10 mouse cellular contexts compared by ENCODE assay signal in genomic region chr7:19164978-19165377, GRCm38 (mm10). TPM values are rescaled to one million over a fixed set of nuclear protein-coding genes. Genes with fewer than 3 reads are reported as not detected.
DNase-seq lines count a peak whose midpoint lies in the region; ATAC-seq lines count a peak whose summit lies in the region.
"Had no signal": no experiment of that assay in that cellular context is flagged by ENCODE, and none has a peak within 500 bp of the region (broad histone marks: within the 10 kb centered on the region; RNA-seq: fewer than 3 reads in every experiment).

No protein-coding gene starts in this region.

- intact Hi-C loops in heart, postnatal 14 days (cut with DNase I), result no loop called here

- H3K4me1 ChIP-seq in heart, embryonic 14.5 days (ENCODE audit: control insufficient read depth in 2 of 2, insufficient read depth in 2 of 2, low read length in 2 of 2), result peaks cover 31 to 45% of the 10 kb centered on the region in 2 experiments
- peaks cover 20% of the 10 kb centered on the region; the same call in 1 of the 2 replicates for H3K4me1 ChIP-seq in hindbrain, embryonic 14.5 days (replicated peaks; ENCODE audit: control insufficient read depth, insufficient read depth, low read length)
- peaks cover 40% of the 10 kb centered on the region for H3K4me1 ChIP-seq in midbrain, embryonic 10.5 days

- 1% methylated on average over 13 of the region's 13 CpGs for WGBS in heart, embryonic 14.5 days
- 3% methylated on average over 13 of the region's 13 CpGs for WGBS in hindbrain, embryonic 14.5 days
- WGBS in midbrain, embryonic 10.5 days, result 5% methylated on average over 13 of the region's 13 CpGs

- no peaks in the 10 kb centered on the region for H3K9me3 ChIP-seq in heart, embryonic 14.5 days (ENCODE audit: control insufficient read depth, low read length)
- H3K9me3 ChIP-seq in hindbrain, embryonic 14.5 days (ENCODE audit: control insufficient read depth, low read length), result no peaks in the 10 kb centered on the region
- peaks cover 4% of the 10 kb centered on the region; the same call in 1 of the 2 replicates for H3K9me3 ChIP-seq in midbrain, embryonic 10.5 days (replicated peaks)

- peak overlapping the region in 1 of 2 experiments; percentile 93; a peak in 1 of 4 replicates for H3K27ac ChIP-seq in heart, embryonic 14.5 days (replicated peaks in 1 of 2; ENCODE audit: control insufficient read depth in 1 of 2, insufficient read depth in 1 of 2, low read depth in 2 of 2, low read length in 2 of 2)
- no peak overlapping the region for H3K27ac ChIP-seq in hindbrain, embryonic 14.5 days
- H3K27ac ChIP-seq in midbrain, embryonic 10.5 days (replicated peaks), result no peak overlapping the region
- H3K27ac ChIP-seq: macrophage had no signal

- peak overlapping the region; percentile 64 for H3K4me2 ChIP-seq in heart, embryonic 14.5 days (ENCODE audit: low read length)
- H3K4me2 ChIP-seq in hindbrain, embryonic 14.5 days (replicated peaks), result no peak overlapping the region

- H3K9ac ChIP-seq in heart, embryonic 14.5 days (ENCODE audit: low read length), result peak overlapping the region; percentile 70
- no peak overlapping the region for H3K9ac ChIP-seq in hindbrain, embryonic 14.5 days

- peaks cover 11% of the 10 kb centered on the region for H3K36me3 ChIP-seq in heart, embryonic 14.5 days (ENCODE audit: control insufficient read depth, insufficient read depth, low read length)
- H3K36me3 ChIP-seq in hindbrain, embryonic 14.5 days (replicated peaks; ENCODE audit: control insufficient read depth, insufficient read depth), result no peaks in the 10 kb centered on the region
- no peaks in the 10 kb centered on the region for H3K36me3 ChIP-seq in midbrain, embryonic 10.5 days

- ATAC-seq in heart, embryonic 14.5 days (ENCODE audit: insufficient number of reproducible peaks, insufficient read depth, low FRiP score, low read depth), result peak; percentile 41; the same call in 1 of the 2 replicates
- no peak for ATAC-seq in hindbrain, embryonic 14.5 days (ENCODE audit: low FRiP score)
- ATAC-seq: Patski had no signal

- H3K4me3 ChIP-seq in heart, embryonic 14.5 days (ENCODE audit: control insufficient read depth in 1 of 2, insufficient read depth in 1 of 2, low read depth in 1 of 2, low read length in 2 of 2), result peak overlapping the region; percentile 19 to 30
- H3K4me3 ChIP-seq in hindbrain, embryonic 14.5 days (replicated peaks; ENCODE audit: low read length), result no peak overlapping the region
- H3K4me3 ChIP-seq in midbrain, embryonic 10.5 days, result peak overlapping the region; percentile 31

- DNase-seq in heart, postnatal 14 days, result no peak
- DNase-seq in T-cell, adult 2 months (ENCODE audit: low spot score), result peak; percentile 53
- DNase-seq in hindbrain, embryonic 14.5 days (ENCODE audit: low spot score), result peak; percentile 24
- DNase-seq in midbrain, embryonic 10.5 days (ENCODE audit: low spot score), result no peak
- DNase-seq in Muller cell, postnatal 12 days (ENCODE audit: inconsistent ontology term), result no peak
- no peak for DNase-seq in cerebellum, adult 8-10 months
- DNase-seq in cerebellum, postnatal 4 days (ENCODE audit: low spot score in 2 of 2), result no peak

- H3K27me3 ChIP-seq in heart, embryonic 14.5 days (ENCODE audit: control insufficient read depth, insufficient read depth, low read length), result peaks cover under 1% of the 10 kb centered on the region; the same call in 1 of the 2 replicates
- peaks cover 38% of the 10 kb centered on the region for H3K27me3 ChIP-seq in hindbrain, embryonic 14.5 days (ENCODE audit: control insufficient read depth, insufficient read depth, low read length)
- H3K27me3 ChIP-seq in midbrain, embryonic 10.5 days (ENCODE audit: low read depth, poor library complexity, severe bottlenecking), result peaks cover 76% of the 10 kb centered on the region

RNA-seq across cellular contexts. Expression of gene Gipr, which starts 0.9 kb away (rescaled TPM):
- 51.5 and 52.6 TPM in 2 replicates for polyA plus RNA-seq in heart, embryonic 14.5 days (2014; fragmentation: Nextera tagmentation; extraction: Ambion mirVana)
- total RNA-seq in heart, postnatal 14 days (2021), result under 1 TPM; 0.37 to 0.55 TPM
- polyA plus RNA-seq in hindbrain, embryonic 14.5 days (2014; fragmentation: Nextera tagmentation; extraction: Ambion mirVana), result 0.62 and 1.1 TPM in 2 replicates
- 0.60 and 1.5 TPM in 2 replicates for polyA plus RNA-seq in midbrain, embryonic 10.5 days (2016; fragmentation: Nextera tagmentation; extraction: Ambion mirVana)
- polyA plus RNA-seq: macrophage had no signal

RNA-seq across cellular contexts. Expression of gene Eml2, which starts 11.2 kb away (rescaled TPM):
- polyA plus RNA-seq in heart, embryonic 14.5 days (2014; fragmentation: Nextera tagmentation; extraction: Ambion mirVana), result 8.3 and 9.5 TPM in 2 replicates
- total RNA-seq in heart, postnatal 14 days (2021), result 10 to 100 TPM; 37.9 to 43.0 TPM
- polyA plus RNA-seq in hindbrain, embryonic 14.5 days (2014; fragmentation: Nextera tagmentation; extraction: Ambion mirVana), result 3.4 and 3.6 TPM in 2 replicates
- 4.3 and 4.8 TPM in 2 replicates for polyA plus RNA-seq in midbrain, embryonic 10.5 days (2016; fragmentation: Nextera tagmentation; extraction: Ambion mirVana)

RNA-seq across cellular contexts. Expression of gene Snrpd2, which starts 15.5 kb away (rescaled TPM):
- polyA plus RNA-seq in heart, embryonic 14.5 days (2014; fragmentation: Nextera tagmentation; extraction: Ambion mirVana), result 104 and 111 TPM in 2 replicates
- total RNA-seq in heart, postnatal 14 days (2021), result 10 to 100 TPM; 62.8 to 70.8 TPM
- 104 and 110 TPM in 2 replicates for polyA plus RNA-seq in hindbrain, embryonic 14.5 days (2014; fragmentation: Nextera tagmentation; extraction: Ambion mirVana)
- polyA plus RNA-seq in midbrain, embryonic 10.5 days (2016; fragmentation: Nextera tagmentation; extraction: Ambion mirVana), result 168 and 180 TPM in 2 replicates

RNA-seq across cellular contexts. Expression of gene Qpctl, which starts 15.9 kb away (rescaled TPM):
- polyA plus RNA-seq in heart, embryonic 14.5 days (2014; fragmentation: Nextera tagmentation; extraction: Ambion mirVana), result 7.0 and 7.8 TPM in 2 replicates
- 1 to 10 TPM; 5.9 to 6.1 TPM for total RNA-seq in heart, postnatal 14 days (2021)
- 19.1 and 20.3 TPM in 2 replicates for polyA plus RNA-seq in hindbrain, embryonic 14.5 days (2014; fragmentation: Nextera tagmentation; extraction: Ambion mirVana)
- 17.0 and 21.2 TPM in 2 replicates for polyA plus RNA-seq in midbrain, embryonic 10.5 days (2016; fragmentation: Nextera tagmentation; extraction: Ambion mirVana)

RNA-seq across cellular contexts. Expression of gene Fbxo46, which starts 45.3 kb away (rescaled TPM):
- polyA plus RNA-seq in heart, embryonic 14.5 days (2014; fragmentation: Nextera tagmentation; extraction: Ambion mirVana), result 5.5 and 5.6 TPM in 2 replicates
- total RNA-seq in heart, postnatal 14 days (2021), result 1 to 10 TPM; 5.7 to 6.6 TPM
- 10.9 and 11.9 TPM in 2 replicates for polyA plus RNA-seq in hindbrain, embryonic 14.5 days (2014; fragmentation: Nextera tagmentation; extraction: Ambion mirVana)
- polyA plus RNA-seq in midbrain, embryonic 10.5 days (2016; fragmentation: Nextera tagmentation; extraction: Ambion mirVana), result 17.6 and 19.4 TPM in 2 replicates

Comparison
In these comparisons a context has a peak if more than half of its experiments do, and no peak if none do; other contexts are left out.
1. DNase-seq: peak in T-cell, adult 2 months (single experiment) and hindbrain, embryonic 14.5 days (single experiment); none in heart, postnatal 14 days (0 of 2), midbrain, embryonic 10.5 days (single experiment), Muller cell, postnatal 12 days (single experiment), cerebellum, adult 8-10 months (single experiment) and cerebellum, postnatal 4 days (0 of 2).
2. RNA of gene Gipr, which starts 0.9 kb away (polyA plus RNA-seq): 51.5 to 52.6 TPM in heart, embryonic 14.5 days; 0.62 to 1.1 TPM in hindbrain, embryonic 14.5 days and 0.60 to 1.5 TPM in midbrain, embryonic 10.5 days; every median in the first group is over 10 times any median in the second.